Mouse (Mus musculus): Measurements from ENCODE around the gene Kctd13.
"Not testable (repeated sequence)": the region's sequence is repeated elsewhere in the genome, so short reads cannot be mapped to it uniquely, and the experiment has no call there.

DNA sequence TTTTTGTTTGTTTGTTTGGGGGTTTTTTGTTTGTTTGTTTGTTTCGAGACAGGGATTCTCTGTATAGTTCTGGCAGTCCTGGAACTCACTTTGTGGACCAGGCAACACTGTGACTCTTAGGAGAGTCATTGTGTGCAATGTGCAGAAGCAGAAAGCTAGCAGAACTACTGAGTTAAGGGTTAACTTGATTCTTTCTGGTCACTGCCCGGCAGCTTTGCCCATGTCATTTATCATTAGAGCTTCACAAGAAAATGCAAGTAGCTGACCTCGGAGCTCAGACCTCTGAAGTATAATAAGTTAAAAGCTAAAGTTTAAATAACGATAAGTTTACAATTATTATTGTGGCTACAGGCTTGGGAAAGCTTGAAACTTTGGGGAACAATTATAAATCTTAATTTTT, 10.3 kb upstream of the Kctd13 start:
- TF ChIP-seq CTCF, EP300 (IDR thresholded peaks at IDR 0.05; ENCODE audit: low read depth): not testable (repeated sequence)
